Mouse (Mus musculus): ENCODE results near the gene Rpl11.

DNA sequence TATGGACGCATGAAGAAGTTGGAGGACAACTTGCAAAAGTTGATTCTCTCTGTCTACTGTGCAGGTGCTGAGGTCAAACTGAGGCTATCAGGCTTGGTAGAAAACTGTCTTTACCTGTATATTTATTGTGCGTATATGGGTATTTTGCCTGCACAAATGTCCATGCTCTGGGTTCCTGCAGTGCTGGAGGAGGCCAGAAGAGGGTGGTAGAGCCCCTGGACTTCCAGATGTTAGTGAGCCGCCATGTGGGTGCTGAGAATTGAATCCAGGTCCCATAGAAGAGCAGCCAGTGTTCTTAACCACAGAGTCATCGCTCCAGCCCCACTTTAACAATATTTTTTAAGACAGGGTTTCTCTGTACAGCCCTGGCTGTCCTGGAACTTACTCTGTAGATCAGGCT lies 9.9 kb upstream of the Rpl11 start:
- TF ChIP-seq CTCF (conservative IDR thresholded peaks at IDR 0.05; ENCODE audit: insufficient read depth, insufficient read length, low read depth, low read length), result no peak
- TF ChIP-seq POLR2A (IDR thresholded peaks at IDR 0.05; ENCODE audit: low read depth, low read length), result no peak
